Mouse (Mus musculus): Measurements from ENCODE around the gene Nptxr.
A peak's percentile ranks its signal among the peaks of the same experiment; 100 is the strongest.

Gene Nptxr

DNA sequence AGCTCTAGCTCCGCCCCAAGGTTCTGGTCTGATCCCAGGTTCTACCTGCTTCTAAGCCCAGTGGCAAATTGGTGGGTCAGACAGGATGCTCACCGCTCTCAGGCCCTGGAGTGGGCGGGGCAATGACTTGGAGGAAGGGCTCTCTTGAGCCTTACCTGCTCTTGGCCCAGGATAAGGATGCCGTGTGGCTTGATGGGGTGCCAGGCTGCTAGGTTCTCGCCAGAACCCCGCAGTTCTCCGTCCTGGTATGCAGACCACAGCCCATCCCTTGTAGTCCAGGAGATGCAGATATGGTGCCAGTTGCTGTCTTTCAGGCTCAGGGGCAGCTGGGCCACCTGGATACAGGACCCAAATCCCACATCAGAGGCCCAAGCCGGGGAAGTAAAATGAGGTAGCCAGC is 14.5 kb downstream of the Nptxr start:
- DNase-seq (ENCODE audit: low read depth): no peak

GRCm38 (mm10) chr15:79787815-79788214 is 16.8 kb downstream of the Nptxr start:
- no peak for DNase-seq (ENCODE audit: low read depth)

GRCm38 (mm10) chr15:79785056-79785455 is 19.5 kb downstream of the Nptxr start:
- no peak for DNase-seq (ENCODE audit: low read depth)

GRCm38 (mm10) chr15:79777749-79778148 is 26.8 kb downstream of the Nptxr start, which contains the start of gene Dnal4:
Gene Dnal4 (minus strand): TSS chr15:79777849.
- no peak for DNase-seq (ENCODE audit: low read depth)

DNA sequence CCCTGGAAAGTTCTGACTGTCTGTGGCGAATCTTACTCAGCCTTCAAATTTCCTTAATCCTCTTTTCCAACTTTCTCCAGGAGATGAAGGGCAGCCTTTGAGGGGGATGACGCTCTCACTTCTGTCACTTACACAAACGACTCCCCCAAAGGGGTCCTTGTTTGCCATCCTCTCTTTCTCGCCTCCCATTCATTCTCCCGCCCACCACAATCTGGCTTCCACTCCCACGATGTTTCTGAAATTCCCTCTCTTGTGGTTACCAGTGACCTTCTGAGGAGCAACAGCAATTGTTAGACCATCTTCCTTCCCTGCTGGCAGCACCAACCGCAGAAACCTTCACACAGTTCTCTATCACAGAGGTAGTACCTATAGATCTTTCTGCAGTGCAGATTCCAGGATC is 28.9 kb downstream of the Nptxr start:
- DNase-seq (ENCODE audit: low read depth): no peak

DNA sequence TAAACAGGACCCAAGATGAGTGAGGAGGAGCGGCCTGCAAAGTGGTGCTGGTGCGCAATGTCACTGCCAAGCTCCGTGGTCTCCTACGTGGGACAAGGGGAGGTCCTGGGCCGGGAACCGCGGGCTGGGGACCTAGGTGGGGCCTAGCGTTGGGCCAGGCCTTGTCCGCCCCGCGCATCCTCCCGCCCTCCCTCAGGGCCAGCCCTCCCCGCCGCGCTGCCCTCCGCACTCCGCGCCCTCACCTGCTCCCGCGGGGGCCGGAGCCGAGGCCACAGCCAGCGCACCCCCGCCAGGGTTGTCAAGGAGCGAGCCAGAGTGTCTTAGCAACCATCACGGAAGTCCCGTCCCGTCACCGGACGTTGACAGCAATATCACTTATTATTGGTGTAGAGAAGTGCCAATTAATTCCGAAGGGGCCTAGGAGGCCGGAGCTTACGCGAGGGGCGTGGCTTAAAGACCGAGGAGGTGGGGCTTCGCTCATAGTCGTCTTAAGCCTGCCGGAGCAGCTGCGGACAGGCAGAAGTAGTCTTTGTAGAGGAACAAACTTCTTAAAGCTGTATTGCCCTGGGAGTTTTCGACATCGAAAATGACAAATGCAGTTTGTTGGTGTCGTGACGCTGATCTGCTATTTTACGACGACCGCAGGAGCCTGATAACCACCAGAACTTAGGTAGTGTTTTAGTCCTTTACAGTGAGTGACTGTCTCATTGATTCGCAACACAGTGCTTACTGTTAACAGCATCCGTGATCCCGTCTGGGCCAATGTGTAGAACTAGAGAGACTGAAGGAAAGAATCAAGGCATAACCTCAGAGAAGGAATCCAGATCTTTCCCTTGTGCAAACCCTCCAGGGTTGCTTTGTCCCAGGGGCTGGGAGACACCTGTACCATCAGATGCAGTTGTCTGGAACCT is 30.2 kb downstream of the Nptxr start:
- peak; percentile 99 for DNase-seq (ENCODE audit: low read depth)

- DNase-seq (ENCODE audit: low read depth): no peak
These were observed 33.8 kb downstream of the Nptxr start for GRCm38 (mm10) chr15:79770629-79771240.

DNA sequence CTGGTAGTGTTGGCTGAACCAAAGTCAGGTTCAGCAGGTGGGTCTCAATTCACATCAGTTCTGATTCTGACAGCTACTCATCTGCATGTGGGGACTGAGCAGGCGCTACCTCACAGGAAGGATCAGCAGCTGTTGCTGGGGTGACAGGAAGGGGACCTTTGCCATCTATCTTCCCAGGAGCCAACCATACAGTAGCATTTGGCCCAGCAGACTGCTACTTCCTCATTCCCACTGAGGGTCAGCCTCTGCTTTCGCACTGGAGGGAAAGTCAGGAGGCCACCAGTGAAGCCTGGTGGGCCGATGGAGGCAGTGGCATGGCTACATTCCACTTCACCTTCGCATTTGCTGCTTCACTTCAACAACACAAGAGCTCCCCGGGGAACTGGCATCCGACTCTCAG is 36.3 kb downstream of the Nptxr start:
- DNase-seq (ENCODE audit: low read depth): no peak

DNA sequence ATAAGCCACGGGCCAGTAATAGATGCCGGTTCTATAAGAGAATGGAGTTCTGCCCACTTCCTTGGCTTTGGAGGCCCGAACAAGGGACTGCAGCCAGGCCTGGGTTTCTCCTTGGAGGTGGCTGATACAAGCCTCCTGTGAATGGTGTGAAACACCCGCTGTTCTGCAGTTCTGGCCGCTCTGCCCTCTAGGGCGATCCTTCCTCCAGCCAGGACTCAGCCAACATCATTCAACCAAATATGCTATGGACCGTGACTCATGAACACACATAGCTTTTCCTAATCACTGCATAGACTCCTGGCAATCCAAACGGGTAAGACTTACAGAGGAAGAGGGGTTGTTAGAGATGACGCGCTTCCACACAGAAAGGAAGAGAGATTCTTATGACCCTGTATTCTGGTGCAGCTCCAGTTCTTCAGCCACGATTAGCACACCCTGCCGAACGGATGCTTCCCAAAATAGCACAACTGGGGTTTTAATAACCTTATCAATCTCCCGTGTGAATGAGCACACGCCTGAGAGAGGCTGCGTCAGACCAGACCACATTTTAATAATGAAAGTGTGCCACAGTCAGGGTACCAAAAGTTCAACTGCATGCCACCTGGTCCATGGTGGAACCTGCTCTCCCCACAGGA is 37.1 kb downstream of the Nptxr start:
- no peak for DNase-seq (ENCODE audit: low read depth)

GRCm38 (mm10) chr15:79766586-79767071 is 37.9 kb downstream of the Nptxr start:
- DNase-seq (ENCODE audit: low read depth): no peak

GRCm38 (mm10) chr15:79766168-79766567 is 38.4 kb downstream of the Nptxr start:
- no peak for DNase-seq (ENCODE audit: low read depth)

DNA sequence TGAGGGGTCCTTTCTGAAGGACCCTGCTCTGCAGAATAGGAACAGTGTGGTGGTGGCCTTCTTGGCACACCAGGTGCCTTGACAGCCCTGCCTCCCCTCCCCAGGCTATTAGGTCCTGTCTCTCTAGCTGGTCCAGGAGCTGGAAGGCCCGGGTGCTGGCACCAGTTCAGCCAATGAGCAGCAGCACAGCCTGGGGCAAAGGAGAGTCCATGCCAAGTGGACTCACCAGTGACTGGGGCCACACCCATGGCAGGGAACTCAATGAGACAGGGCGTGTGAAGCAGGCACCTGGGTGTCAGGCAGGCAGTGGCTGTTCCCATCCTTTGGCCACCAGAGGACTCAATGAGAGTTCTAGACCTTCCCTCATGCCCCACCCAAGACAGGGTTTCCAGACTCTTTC is 39.2 kb downstream of the Nptxr start:
- DNase-seq (ENCODE audit: low read depth): no peak

- DNase-seq (ENCODE audit: low read depth): no peak
These were observed 39.9 kb downstream of the Nptxr start for GRCm38 (mm10) chr15:79764539-79765267.

- DNase-seq (ENCODE audit: low read depth): no peak
These were observed 40.8 kb downstream of the Nptxr start for GRCm38 (mm10) chr15:79763601-79764246.

GRCm38 (mm10) chr15:79763001-79763400 is 41.6 kb downstream of the Nptxr start:
- no peak for DNase-seq (ENCODE audit: low read depth)

- no peak for DNase-seq (ENCODE audit: low read depth)
These were observed 43.6 kb downstream of the Nptxr start for GRCm38 (mm10) chr15:79760956-79761355.

GRCm38 (mm10) chr15:79757118-79757517 is 47.4 kb downstream of the Nptxr start:
- DNase-seq (ENCODE audit: low read depth): no peak

GRCm38 (mm10) chr15:79755977-79756625 is 48.5 kb downstream of the Nptxr start:
- DNase-seq (ENCODE audit: low read depth): no peak

DNA sequence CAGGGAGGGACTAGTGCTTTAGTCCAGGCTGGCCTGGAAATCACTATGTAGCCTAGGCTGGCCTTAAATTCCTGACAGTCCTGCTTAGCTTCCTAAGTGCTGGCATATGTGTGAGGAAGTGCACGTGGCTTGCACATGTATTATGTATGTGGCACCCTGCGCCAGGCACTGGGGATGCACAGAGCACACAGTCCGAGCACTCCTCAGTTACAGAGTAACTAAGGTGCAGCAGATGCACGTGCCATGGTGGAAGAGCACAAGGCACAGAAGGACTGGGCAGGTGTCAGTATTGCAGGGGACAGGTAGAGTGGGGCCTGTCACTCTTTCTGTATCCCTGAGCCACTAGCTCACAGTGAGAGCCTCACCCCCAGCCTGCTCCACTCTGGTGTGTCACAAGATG is 49.4 kb downstream of the Nptxr start:
- no peak for DNase-seq (ENCODE audit: low read depth)

GRCm38 (mm10) chr15:79753873-79754272 is 50.7 kb downstream of the Nptxr start:
- DNase-seq (ENCODE audit: low read depth): peak; percentile 3

- no peak for DNase-seq (ENCODE audit: low read depth)
These were observed 51.2 kb downstream of the Nptxr start for GRCm38 (mm10) chr15:79753420-79753752.
